Mouse (Mus musculus) lung, embryonic 16.5 days (tissue): ENCODE data around the gene Actc1. TPM values are rescaled to one million over a fixed set of nuclear protein-coding genes. Genes with fewer than 3 reads are reported as not detected.

Experiments
- ATAC-seq: fragments of 200-750 bp; cut with Nextera tagmentation; 2 replicates; pipeline ENCODE4 v1.8.0; 2017; ENCODE audit warnings: low read depth, mild to moderate bottlenecking, moderate library complexity
- H3K27ac ChIP-seq: fragments of 300-500 bp; sonication (generic); 2 replicates; pipeline ENCODE4 v1.5.1; 2014; ENCODE audit warnings: mild to moderate bottlenecking, control low read depth, low read length
- H3K27me3 ChIP-seq: fragments of 300-500 bp; sonication (generic); 2 replicates; pipeline ENCODE4 v1.6.1; 2014; ENCODE audit warnings: low read depth, low read length, mixed read lengths; ENCODE audit not compliant: control insufficient read depth, insufficient read depth
- H3K36me3 ChIP-seq: fragments of 300-500 bp; sonication (generic); 2 replicates; pipeline ENCODE4 v1.6.1; 2014; ENCODE audit warnings: low read length; ENCODE audit not compliant: control insufficient read depth, insufficient read depth
- H3K4me1 ChIP-seq: fragments of 300-500 bp; sonication (generic); replicated peaks from 2 replicates; pipeline ENCODE4 v1.6.1; 2014; ENCODE audit warnings: low read length, mixed read lengths; ENCODE audit not compliant: control insufficient read depth, insufficient read depth
- H3K4me2 ChIP-seq: fragments of 300-500 bp; sonication (generic); 2 replicates; pipeline ENCODE4 v1.6.1; 2014; ENCODE audit warnings: low read depth, low read length, control low read depth
- H3K4me3 ChIP-seq: fragments of 300-500 bp; sonication (generic); 2 replicates; pipeline ENCODE4 v1.5.1; 2014; ENCODE audit warnings: mild to moderate bottlenecking, low read length, control low read depth
- H3K9ac ChIP-seq: fragments of 300-500 bp; sonication (generic); 2 replicates; pipeline ENCODE4 v1.6.1; 2014; ENCODE audit warnings: low read length, control low read depth
- H3K9me3 ChIP-seq: fragments of 300-500 bp; sonication (generic); 2 replicates; pipeline ENCODE4 v1.6.1; 2016; ENCODE audit warnings: low read length; ENCODE audit not compliant: control insufficient read depth
- WGBS: fragments of 180-500 bp; shearing (Covaris S2); extraction: QIAGEN DNeasy Blood & Tissue Kit; methylation state at CpG from one replicate; pipeline ENCODE4 v1.1.7; 2014; 5-methylcytosine and 5-hydroxymethylcytosine counted together
- polyA plus RNA-seq: library from polyadenylated mRNA; unstranded; fragments of >200 nt; fragmentation: Nextera tagmentation; extraction: Ambion mirVana; gene quantifications from 2 replicates; pipeline ENCODE4 v1.2.1, GENCODE M21; 2015

Gene Actc1
- polyA plus RNA-seq, 1 experiment from 2014 or later = 403 TPM

GRCm38 (mm10) chr2:114032259-114032658, 21.1 kb downstream of the Actc1 start:
- H3K4me3 ChIP-seq = no peak overlapping the region
- no peak overlapping the region for H3K9ac ChIP-seq
- H3K27ac ChIP-seq = no peak overlapping the region
- no peaks in the 10 kb centered on the region for H3K36me3 ChIP-seq
- no peak for ATAC-seq
- H3K4me2 ChIP-seq = no peak overlapping the region
- no peaks in the 10 kb centered on the region for H3K9me3 ChIP-seq
- WGBS = 20% methylated on average over 2 of the region's 2 CpGs
- H3K4me1 ChIP-seq = no peaks in the 10 kb centered on the region
- H3K27me3 ChIP-seq = no peaks in the 10 kb centered on the region

DNA sequence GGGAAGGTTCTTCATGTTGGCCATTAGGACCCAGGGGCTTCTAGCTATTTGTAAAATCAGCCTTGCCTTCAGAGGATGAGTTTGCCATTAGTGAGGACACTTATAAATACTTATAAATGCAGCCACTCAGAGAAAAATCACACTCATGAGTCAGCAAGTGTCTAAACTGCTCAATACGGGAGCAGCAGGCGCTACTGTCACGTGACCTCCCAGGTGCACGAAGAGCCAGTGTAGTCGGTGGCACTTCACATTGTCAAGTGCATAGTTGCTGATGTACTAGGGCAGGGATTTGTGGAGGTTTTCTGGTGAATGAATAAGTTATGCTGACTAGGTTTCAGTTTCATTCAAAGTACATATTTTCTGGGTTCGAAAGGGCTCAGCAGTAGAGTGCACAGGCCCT, 30.0 kb downstream of the Actc1 start:
- H3K9ac ChIP-seq = no peak overlapping the region
- H3K27ac ChIP-seq = no peak overlapping the region
- no peaks in the 10 kb centered on the region for H3K4me1 ChIP-seq
- no peak overlapping the region for H3K4me3 ChIP-seq
- H3K36me3 ChIP-seq = no peaks in the 10 kb centered on the region
- no peaks in the 10 kb centered on the region for H3K9me3 ChIP-seq
- 69% methylated on average over 6 of the region's 6 CpGs for WGBS
- no peaks in the 10 kb centered on the region for H3K27me3 ChIP-seq
- H3K4me2 ChIP-seq = no peak overlapping the region
- 0 out of 2 replicates have a peak, but pooled peaks have one; percentile 45 for ATAC-seq

DNA sequence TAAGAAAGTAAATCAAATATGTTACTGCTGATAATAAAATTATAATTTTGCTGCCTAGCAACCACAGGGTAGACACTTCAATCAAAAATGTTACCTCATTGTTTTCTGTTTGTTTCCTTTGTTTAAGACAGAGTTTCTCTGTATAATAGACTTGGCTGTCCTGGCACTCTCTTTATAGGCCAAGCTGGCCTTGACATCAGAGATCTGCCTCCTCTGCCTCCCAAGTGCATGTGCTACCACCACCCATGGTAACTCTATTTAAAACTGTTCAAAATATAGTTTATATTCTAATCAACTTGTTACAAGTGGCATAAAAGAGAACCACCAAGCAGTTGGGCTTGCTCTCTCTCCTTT, 33.2 kb downstream of the Actc1 start:
- Histone ChIP-seq H3K4me3 (no peak overlapping the region), H3K9me3 (no peaks in the 10 kb centered on the region), H3K4me1 (no peaks in the 10 kb centered on the region), H3K9ac (no peak overlapping the region), H3K27ac (no peak overlapping the region), H3K27me3 (peaks cover under 1% of the 10 kb centered on the region; the same call in 1 of the 2 replicates), H3K36me3 (no peaks in the 10 kb centered on the region), H3K4me2 (no peak overlapping the region)
- ATAC-seq = no peak

DNA sequence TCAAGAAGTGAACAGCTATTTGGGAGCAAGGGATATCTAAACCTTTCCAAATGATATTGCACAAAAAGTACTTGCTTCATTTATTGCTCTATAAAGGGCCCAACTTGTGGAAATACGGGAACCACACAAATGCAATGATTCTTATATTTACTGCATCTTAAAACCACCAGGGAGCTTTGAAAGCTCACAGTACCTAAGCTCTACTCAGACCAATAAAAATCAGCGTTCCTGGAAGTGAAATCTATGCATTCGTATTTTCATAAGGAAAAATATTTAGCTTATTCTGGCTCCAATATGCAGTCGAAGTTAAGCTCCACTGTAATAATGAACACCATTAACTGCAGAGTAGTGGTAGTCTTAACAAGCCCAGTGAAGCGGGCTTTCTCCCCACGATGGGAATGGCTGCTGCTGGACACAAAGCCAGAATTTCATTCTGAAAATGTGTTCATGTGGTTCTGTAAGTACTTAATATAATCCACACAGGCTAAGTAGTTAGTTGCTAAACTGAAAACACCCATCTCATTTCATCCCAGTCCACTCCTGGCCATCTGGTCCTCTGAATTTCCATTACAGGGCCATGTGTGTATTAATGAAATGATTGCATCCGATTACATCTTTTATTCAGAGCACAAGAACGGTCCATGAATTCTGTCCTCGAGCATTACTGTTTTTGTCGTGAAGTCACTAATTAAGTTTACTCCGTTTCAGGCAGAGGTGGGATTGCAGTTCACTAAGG, 33.7 kb downstream of the Actc1 start:
- no peak overlapping the region for H3K9ac ChIP-seq
- no peak overlapping the region for H3K4me3 ChIP-seq
- peaks cover 6% of the 10 kb centered on the region for H3K27me3 ChIP-seq
- no peaks in the 10 kb centered on the region for H3K9me3 ChIP-seq
- no peaks in the 10 kb centered on the region for H3K4me1 ChIP-seq
- no peaks in the 10 kb centered on the region for H3K36me3 ChIP-seq
- H3K4me2 ChIP-seq = no peak overlapping the region
- ATAC-seq = no peak
- H3K27ac ChIP-seq = no peak overlapping the region
- 83% methylated on average over 11 of the region's 11 CpGs for WGBS

- H3K36me3 ChIP-seq = no peaks in the 10 kb centered on the region
- no peak overlapping the region for H3K9ac ChIP-seq
- H3K4me2 ChIP-seq = no peak overlapping the region
- H3K4me3 ChIP-seq = no peak overlapping the region
- no peaks in the 10 kb centered on the region for H3K9me3 ChIP-seq
- H3K27ac ChIP-seq = no peak overlapping the region
- no peak for ATAC-seq
- H3K4me1 ChIP-seq = 0 out of 2 replicates have a peak, but pooled peaks cover 4% of the 10 kb centered on the region
- H3K27me3 ChIP-seq = peaks cover 21% of the 10 kb centered on the region
- 15% methylated on average over 10 of the region's 10 CpGs for WGBS
These were observed 35.2 kb downstream of the Actc1 start for GRCm38 (mm10) chr2:114018136-114018535.

DNA sequence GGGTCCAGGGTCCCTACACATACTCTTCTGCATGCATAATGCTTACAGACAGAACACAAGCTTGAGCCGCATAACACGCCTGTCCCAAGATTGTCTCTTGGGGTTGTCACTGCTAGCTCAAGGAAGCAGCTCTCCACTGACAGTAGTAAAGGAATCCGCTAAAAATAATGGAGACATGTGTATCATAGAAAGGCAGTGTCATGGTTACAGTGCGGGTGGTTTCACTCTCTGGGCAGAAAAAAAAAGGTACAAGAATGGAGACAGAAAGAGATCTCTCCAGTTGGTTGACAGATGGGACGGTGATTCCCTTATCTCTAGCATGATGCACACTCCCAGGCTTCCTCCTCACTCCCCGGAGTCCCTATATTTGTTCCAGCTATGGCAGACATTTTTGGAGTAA, 38.5 kb downstream of the Actc1 start:
- no peaks in the 10 kb centered on the region for H3K9me3 ChIP-seq
- 70% methylated on average over 6 of the region's 6 CpGs for WGBS
- H3K9ac ChIP-seq = no peak overlapping the region
- no peak overlapping the region for H3K4me3 ChIP-seq
- H3K27ac ChIP-seq = no peak overlapping the region
- no peaks in the 10 kb centered on the region for H3K36me3 ChIP-seq
- H3K4me2 ChIP-seq = no peak overlapping the region
- 0 out of 2 replicates have a peak, but pooled peaks cover 4% of the 10 kb centered on the region for H3K4me1 ChIP-seq
- peaks cover 31% of the 10 kb centered on the region for H3K27me3 ChIP-seq
- ATAC-seq = no peak

- Histone ChIP-seq H3K4me1 (0 out of 2 replicates have a peak, but pooled peaks cover 4% of the 10 kb centered on the region), H3K27ac (no peak overlapping the region), H3K9ac (no peak overlapping the region), H3K4me2 (peak overlapping the region; percentile 58), H3K27me3 (peaks cover 31% of the 10 kb centered on the region), H3K9me3 (no peaks in the 10 kb centered on the region), H3K4me3 (peak overlapping the region; percentile 44), H3K36me3 (no peaks in the 10 kb centered on the region)
- WGBS = 2% methylated on average over 13 of the region's 13 CpGs
- no peak for ATAC-seq
These were observed 39.5 kb downstream of the Actc1 start for GRCm38 (mm10) chr2:114013846-114014245.

- no peak within 1 kb of the TSS for H3K9ac ChIP-seq
- H3K36me3 ChIP-seq = no peaks in the 10 kb centered on the region
- H3K4me2 ChIP-seq = peak within 1 kb of the TSS; percentile 58
- peak within 1 kb of the TSS; percentile 44 for H3K4me3 ChIP-seq
- no peak within 1 kb of the TSS for H3K27ac ChIP-seq
- WGBS = 0% methylated on average over 47 of the region's 60 CpGs
- peaks cover 31% of the 10 kb centered on the region for H3K27me3 ChIP-seq
- H3K9me3 ChIP-seq = no peaks in the 10 kb centered on the region
- 0 out of 2 replicates have a peak, but pooled peaks cover 4% of the 10 kb centered on the region for H3K4me1 ChIP-seq
- ATAC-seq = no peak
These were observed 40.0 kb downstream of the Actc1 start, which contains the start of gene Gjd2 for GRCm38 (mm10) chr2:114013295-114013771. Gjd2 (minus strand) TSS chr2:114013619.

DNA sequence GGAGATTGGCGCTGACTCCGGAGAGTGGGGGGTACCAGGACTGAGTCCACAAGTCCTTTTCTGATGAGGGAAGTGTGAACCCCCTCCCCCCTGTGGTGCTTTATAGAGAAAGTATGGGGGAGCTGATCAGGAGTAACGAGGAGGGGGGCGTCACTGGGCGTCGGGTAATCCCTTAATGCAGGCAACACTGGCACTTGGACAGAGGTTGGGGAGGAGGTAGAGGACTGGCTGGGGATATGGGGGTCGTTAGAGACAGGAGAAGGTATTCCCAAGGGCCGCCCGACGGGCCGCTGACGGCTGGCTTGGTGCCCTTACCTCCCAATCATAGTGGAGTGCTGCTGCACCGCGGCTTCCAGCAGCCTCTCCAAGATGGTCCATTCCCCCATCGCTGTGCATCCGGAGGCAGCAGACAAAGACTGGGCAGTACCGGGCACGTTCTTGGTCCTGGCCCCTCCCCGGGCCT, 40.6 kb downstream of the Actc1 start:
- Histone ChIP-seq H3K27ac (no peak overlapping the region), H3K4me3 (no peak overlapping the region; the same call in 1 of the 2 replicates), H3K27me3 (peaks cover 31% of the 10 kb centered on the region), H3K9ac (no peak overlapping the region), H3K9me3 (no peaks in the 10 kb centered on the region), H3K36me3 (no peaks in the 10 kb centered on the region), H3K4me2 (no peak overlapping the region; the same call in 1 of the 2 replicates), H3K4me1 (0 out of 2 replicates have a peak, but pooled peaks cover 4% of the 10 kb centered on the region)
- no peak for ATAC-seq
- WGBS = 6% methylated on average over 19 of the region's 19 CpGs
